Mouse (Mus musculus): Measurements from ENCODE around the gene Tollip. TPM values are rescaled to one million over a fixed set of nuclear protein-coding genes. Genes with fewer than 3 reads are reported as not detected.

Tollip gene
- polyA plus RNA-seq (2015; fragmentation: Nextera tagmentation; extraction: Ambion mirVana): 66.4 and 75.2 TPM in 2 replicates

- Histone ChIP-seq H3K27ac (no peak within 1 kb of the TSS), H3K9ac (no peak within 1 kb of the TSS), H3K4me1 (no peaks in the 10 kb centered on the region), H3K27me3 (no peaks in the 10 kb centered on the region), H3K4me3 (no peak within 1 kb of the TSS), H3K36me3 (ENCODE audit: poor library complexity, severe bottlenecking) (no peaks in the 10 kb centered on the region), H3K9me3 (replicated peaks) (no peaks in the 10 kb centered on the region), H3K4me2 (no peak within 1 kb of the TSS)
- no peak for ATAC-seq
- WGBS: 94% methylated on average over 2 of the region's 2 CpGs
Observed at GRCm38 (mm10) chr7:141918407-141918806, at the start of gene Tollip. Gene Tollip (minus strand): TSS chr7:141918507.

DNA sequence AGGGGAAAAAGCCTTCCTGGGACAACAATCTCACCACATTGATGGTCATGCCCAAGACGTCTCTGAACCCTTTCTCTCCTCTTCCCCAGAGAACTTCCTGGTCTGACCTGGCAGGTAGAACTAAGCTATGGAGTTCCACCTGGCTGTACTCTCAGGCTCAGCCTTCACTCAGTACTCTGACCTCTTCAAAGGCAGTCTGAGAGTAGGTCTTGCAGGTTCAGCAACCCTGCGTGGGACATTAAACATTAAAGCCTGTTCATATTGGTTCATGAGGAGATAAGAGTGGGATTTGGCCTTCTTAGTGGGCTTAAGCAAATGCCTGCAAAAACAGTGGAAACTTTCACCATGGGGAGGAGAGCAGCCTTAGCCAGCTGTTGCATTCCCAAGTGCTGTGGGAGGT is 48.0 kb upstream of the Tollip start:
- H3K4me1 ChIP-seq: peaks cover 66% of the 10 kb centered on the region
- no peaks in the 10 kb centered on the region for H3K27me3 ChIP-seq
- H3K9me3 ChIP-seq (replicated peaks): no peaks in the 10 kb centered on the region
- WGBS: 91% methylated on average over 2 of the region's 2 CpGs
- peaks cover 9% of the 10 kb centered on the region; the same call in 1 of the 2 replicates for H3K36me3 ChIP-seq (ENCODE audit: poor library complexity, severe bottlenecking)
- no peak overlapping the region for H3K27ac ChIP-seq
- H3K4me3 ChIP-seq: no peak overlapping the region
- no peak overlapping the region for H3K9ac ChIP-seq
- H3K4me2 ChIP-seq: no peak overlapping the region
- no peak for ATAC-seq

- Histone ChIP-seq H3K36me3 (ENCODE audit: poor library complexity, severe bottlenecking) (peaks cover 9% of the 10 kb centered on the region; the same call in 1 of the 2 replicates), H3K4me2 (peak overlapping the region; percentile 21; the same call in 1 of the 2 replicates), H3K9ac (no peak overlapping the region), H3K9me3 (replicated peaks) (no peaks in the 10 kb centered on the region), H3K4me1 (peaks cover 71% of the 10 kb centered on the region), H3K27ac (no peak overlapping the region), H3K27me3 (no peaks in the 10 kb centered on the region), H3K4me3 (no peak overlapping the region)
- no peak for ATAC-seq
- WGBS: 100% methylated on average over 3 of the region's 3 CpGs
Observed at GRCm38 (mm10) chr7:141962521-141962920, 44.2 kb upstream of the Tollip start.

- no peak overlapping the region for H3K9ac ChIP-seq
- no peaks in the 10 kb centered on the region for H3K9me3 ChIP-seq (replicated peaks)
- no peak overlapping the region for H3K4me2 ChIP-seq
- H3K27ac ChIP-seq: 0 out of 2 replicates have a peak overlapping the region, but pooled peaks have one; percentile 21
- H3K4me3 ChIP-seq: no peak overlapping the region
- 66% methylated on average over 3 of the region's 3 CpGs for WGBS
- ATAC-seq: no peak
- no peaks in the 10 kb centered on the region for H3K27me3 ChIP-seq
- peaks cover 9% of the 10 kb centered on the region; the same call in 1 of the 2 replicates for H3K36me3 ChIP-seq (ENCODE audit: poor library complexity, severe bottlenecking)
- H3K4me1 ChIP-seq: peaks cover 77% of the 10 kb centered on the region
Observed at GRCm38 (mm10) chr7:141961491-141961890, 43.2 kb upstream of the Tollip start.

DNA sequence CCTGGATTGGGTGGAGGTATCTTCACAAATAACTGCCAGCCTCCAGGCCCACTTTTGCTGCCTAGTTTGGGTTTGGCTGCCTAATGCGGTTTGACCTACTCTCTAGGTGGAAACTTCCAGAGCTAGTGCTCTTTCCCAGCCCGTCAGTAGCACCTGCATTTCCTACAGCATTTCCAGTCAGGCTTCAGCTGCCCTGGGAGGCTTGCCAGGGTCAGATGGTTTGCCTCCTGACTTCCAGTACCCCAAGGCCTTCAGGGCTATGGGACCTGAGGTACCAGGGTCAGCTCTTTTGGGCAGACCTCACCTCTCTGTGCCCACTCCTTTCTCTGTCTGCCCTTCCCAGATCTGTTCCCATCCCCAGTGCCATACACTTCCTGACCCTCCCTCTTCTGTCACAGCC is 42.6 kb upstream of the Tollip start:
- peaks cover 9% of the 10 kb centered on the region; the same call in 1 of the 2 replicates for H3K36me3 ChIP-seq (ENCODE audit: poor library complexity, severe bottlenecking)
- no peak for ATAC-seq
- 88% methylated on average over 2 of the region's 2 CpGs for WGBS
- H3K4me3 ChIP-seq: no peak overlapping the region
- H3K27me3 ChIP-seq: no peaks in the 10 kb centered on the region
- H3K4me1 ChIP-seq: peaks cover 82% of the 10 kb centered on the region
- H3K27ac ChIP-seq: 0 out of 2 replicates have a peak overlapping the region, but pooled peaks have one; percentile 21
- H3K9me3 ChIP-seq (replicated peaks): no peaks in the 10 kb centered on the region
- H3K9ac ChIP-seq: no peak overlapping the region
- H3K4me2 ChIP-seq: no peak overlapping the region

DNA sequence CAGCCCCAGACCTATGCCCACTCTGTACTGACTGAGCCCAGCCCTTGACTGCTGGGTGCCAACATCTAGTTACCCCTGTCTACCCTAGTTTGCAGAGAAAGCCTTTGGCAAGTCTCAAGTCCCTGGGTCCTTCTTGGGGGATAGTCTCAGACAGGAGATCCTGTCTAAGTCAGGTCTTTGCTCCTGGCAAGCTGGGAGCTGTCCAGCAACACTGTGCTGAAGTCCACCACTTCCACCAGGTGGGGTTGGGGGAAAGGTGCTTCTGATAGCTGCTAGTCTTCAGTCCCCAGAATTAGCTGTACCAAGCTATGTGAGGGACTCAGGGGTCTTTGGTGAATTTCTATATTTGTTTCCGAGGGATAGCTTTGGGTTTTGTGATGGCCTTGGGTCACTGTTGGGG is 40.8 kb upstream of the Tollip start:
- Histone ChIP-seq H3K9ac (no peak overlapping the region), H3K27ac (no peak overlapping the region), H3K4me1 (peaks cover 92% of the 10 kb centered on the region), H3K9me3 (replicated peaks) (no peaks in the 10 kb centered on the region), H3K36me3 (ENCODE audit: poor library complexity, severe bottlenecking) (no peaks in the 10 kb centered on the region), H3K4me3 (no peak overlapping the region), H3K27me3 (no peaks in the 10 kb centered on the region), H3K4me2 (no peak overlapping the region)
- WGBS: 86% methylated on average over 1 of the region's 1 CpGs
- ATAC-seq: no peak

DNA sequence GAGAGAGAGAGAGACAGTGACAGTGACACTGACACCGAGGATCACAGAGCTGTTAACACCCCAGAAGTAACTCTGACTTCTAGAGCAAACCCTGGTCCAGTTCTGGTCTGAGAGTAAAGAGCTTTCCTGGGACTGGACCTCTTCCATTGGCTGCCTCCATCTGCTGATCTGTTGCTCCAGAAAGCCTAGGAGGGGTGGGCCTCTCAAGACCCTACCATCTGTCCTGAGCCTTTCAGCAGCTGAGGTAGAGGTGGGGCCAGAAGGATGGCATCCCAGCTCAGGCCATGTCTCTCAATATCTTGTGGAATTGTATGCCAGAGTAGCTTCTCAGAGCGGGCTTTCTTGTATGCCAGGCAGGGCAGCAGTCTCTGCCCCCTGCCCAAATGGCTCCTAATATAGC is 39.9 kb upstream of the Tollip start:
- Histone ChIP-seq H3K4me3 (no peak overlapping the region), H3K4me2 (no peak overlapping the region), H3K27me3 (no peaks in the 10 kb centered on the region), H3K9ac (no peak overlapping the region), H3K36me3 (ENCODE audit: poor library complexity, severe bottlenecking) (no peaks in the 10 kb centered on the region), H3K4me1 (peaks cover 98% of the 10 kb centered on the region), H3K9me3 (replicated peaks) (no peaks in the 10 kb centered on the region), H3K27ac (no peak overlapping the region)
- 93% methylated on average over 2 of the region's 2 CpGs for WGBS
- no peak for ATAC-seq

DNA sequence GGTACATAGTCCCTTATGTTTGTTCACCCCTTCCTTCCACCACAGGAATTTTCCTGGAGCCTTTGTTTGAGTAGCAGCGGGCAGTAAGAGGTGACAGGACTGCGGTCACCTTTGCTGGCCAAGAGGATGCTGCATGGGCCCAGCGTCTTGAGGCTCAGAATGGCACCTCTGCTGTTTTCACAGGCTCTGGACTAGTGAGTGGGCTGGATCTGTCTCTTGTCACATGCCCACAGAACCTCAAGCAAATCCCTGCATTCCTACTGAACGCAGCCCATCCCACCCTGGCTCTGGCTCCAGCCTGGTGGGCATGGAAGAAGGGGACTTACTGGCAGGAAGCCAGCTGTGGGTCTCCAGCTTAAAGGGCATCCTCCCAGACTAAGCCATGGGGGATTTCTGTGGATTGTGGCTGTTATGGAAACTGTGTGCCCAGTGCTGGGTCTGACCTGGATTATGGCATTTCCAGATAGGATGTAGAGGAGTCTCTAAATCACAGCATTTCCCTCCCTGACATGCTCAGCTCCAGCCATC is 39.3 kb upstream of the Tollip start:
- H3K4me2 ChIP-seq: no peak overlapping the region
- WGBS: 67% methylated on average over 4 of the region's 4 CpGs
- peak overlapping the region; percentile 32; the same call in 1 of the 2 replicates for H3K27ac ChIP-seq
- H3K27me3 ChIP-seq: no peaks in the 10 kb centered on the region
- 0 out of 2 replicates have a peak, but pooled peaks have one; percentile 25 for ATAC-seq
- H3K9ac ChIP-seq: no peak overlapping the region
- H3K9me3 ChIP-seq (replicated peaks): no peaks in the 10 kb centered on the region
- no peak overlapping the region for H3K4me3 ChIP-seq
- peaks cover 98% of the 10 kb centered on the region for H3K4me1 ChIP-seq
- H3K36me3 ChIP-seq (ENCODE audit: poor library complexity, severe bottlenecking): peaks cover under 1% of the 10 kb centered on the region; the same call in 1 of the 2 replicates

- ATAC-seq: no peak
- H3K27ac ChIP-seq: no peak overlapping the region
Observed at GRCm38 (mm10) chr7:141956174-141956566, 37.9 kb upstream of the Tollip start.

DNA sequence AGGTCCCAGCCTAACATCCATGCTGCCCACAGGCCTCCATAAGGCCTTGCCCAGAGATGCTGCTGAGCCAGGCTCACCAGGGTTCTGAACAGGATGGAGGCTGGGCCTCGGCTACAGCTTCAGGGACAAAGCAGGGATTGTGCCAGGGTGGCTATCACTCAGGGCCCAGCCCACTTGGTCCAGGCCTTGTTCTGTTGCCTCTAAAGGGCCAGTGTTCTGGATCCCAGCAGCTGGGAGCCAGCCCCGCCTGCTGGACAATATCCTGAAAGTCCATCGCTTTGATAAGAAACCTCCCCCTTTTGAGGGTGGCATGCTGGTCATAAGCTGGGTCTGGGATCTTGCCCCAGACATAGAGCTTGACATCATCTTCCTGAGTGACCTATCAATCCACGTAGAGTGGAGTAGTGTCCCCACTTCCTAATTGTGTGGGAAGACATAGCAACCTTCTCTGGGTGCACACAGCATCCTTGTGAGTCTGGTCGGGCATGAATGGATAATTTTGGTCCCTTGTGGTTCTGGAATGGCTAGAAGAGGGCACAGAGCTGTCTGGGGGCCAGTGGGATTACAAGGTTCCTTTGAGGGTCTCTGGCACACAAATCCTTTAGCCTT is 37.4 kb upstream of the Tollip start:
- Histone ChIP-seq H3K4me3 (no peak overlapping the region), H3K36me3 (ENCODE audit: poor library complexity, severe bottlenecking) (peaks cover 9% of the 10 kb centered on the region), H3K4me1 (peaks cover 97% of the 10 kb centered on the region), H3K9ac (no peak overlapping the region), H3K4me2 (no peak overlapping the region), H3K27me3 (no peaks in the 10 kb centered on the region), H3K27ac (no peak overlapping the region), H3K9me3 (replicated peaks) (no peaks in the 10 kb centered on the region)
- 65% methylated on average over 5 of the region's 5 CpGs for WGBS
- no peak for ATAC-seq

More at GRCm38 (mm10) chr7:141956174-141956566, 37.9 kb upstream of the Tollip start:
- H3K27me3 ChIP-seq: no peaks in the 10 kb centered on the region
- no peaks in the 10 kb centered on the region for H3K9me3 ChIP-seq (replicated peaks)
- 90% methylated on average over 8 of the region's 8 CpGs for WGBS
- peaks cover 98% of the 10 kb centered on the region for H3K4me1 ChIP-seq
- no peak overlapping the region for H3K4me2 ChIP-seq
- no peak overlapping the region for H3K4me3 ChIP-seq
- H3K36me3 ChIP-seq (ENCODE audit: poor library complexity, severe bottlenecking): peaks cover 9% of the 10 kb centered on the region
- no peak overlapping the region for H3K9ac ChIP-seq

- H3K4me1 ChIP-seq: peaks cover 82% of the 10 kb centered on the region
- no peak overlapping the region for H3K4me3 ChIP-seq
- WGBS: 75% methylated on average over 6 of the region's 6 CpGs
- no peak overlapping the region for H3K27ac ChIP-seq
- peak overlapping the region; percentile 26 for H3K9ac ChIP-seq
- no peak for ATAC-seq
- no peak overlapping the region for H3K4me2 ChIP-seq
- H3K27me3 ChIP-seq: no peaks in the 10 kb centered on the region
- no peaks in the 10 kb centered on the region for H3K9me3 ChIP-seq (replicated peaks)
- H3K36me3 ChIP-seq (ENCODE audit: poor library complexity, severe bottlenecking): peaks cover 9% of the 10 kb centered on the region
Observed at GRCm38 (mm10) chr7:141953616-141954015, 35.3 kb upstream of the Tollip start.

GRCm38 (mm10) chr7:141952920-141953319 is 34.6 kb upstream of the Tollip start:
- Histone ChIP-seq H3K4me2 (no peak overlapping the region), H3K4me3 (no peak overlapping the region), H3K4me1 (peaks cover 80% of the 10 kb centered on the region), H3K9me3 (replicated peaks) (no peaks in the 10 kb centered on the region), H3K9ac (no peak overlapping the region), H3K36me3 (ENCODE audit: poor library complexity, severe bottlenecking) (peaks cover 9% of the 10 kb centered on the region), H3K27ac (no peak overlapping the region), H3K27me3 (no peaks in the 10 kb centered on the region; the same call in 1 of the 2 replicates)
- WGBS: 88% methylated on average over 4 of the region's 4 CpGs
- ATAC-seq: no peak

Data from forebrain, embryonic 13.5 days (tissue).